Mouse (Mus musculus): ENCODE results near the gene Crocc.

DNA sequence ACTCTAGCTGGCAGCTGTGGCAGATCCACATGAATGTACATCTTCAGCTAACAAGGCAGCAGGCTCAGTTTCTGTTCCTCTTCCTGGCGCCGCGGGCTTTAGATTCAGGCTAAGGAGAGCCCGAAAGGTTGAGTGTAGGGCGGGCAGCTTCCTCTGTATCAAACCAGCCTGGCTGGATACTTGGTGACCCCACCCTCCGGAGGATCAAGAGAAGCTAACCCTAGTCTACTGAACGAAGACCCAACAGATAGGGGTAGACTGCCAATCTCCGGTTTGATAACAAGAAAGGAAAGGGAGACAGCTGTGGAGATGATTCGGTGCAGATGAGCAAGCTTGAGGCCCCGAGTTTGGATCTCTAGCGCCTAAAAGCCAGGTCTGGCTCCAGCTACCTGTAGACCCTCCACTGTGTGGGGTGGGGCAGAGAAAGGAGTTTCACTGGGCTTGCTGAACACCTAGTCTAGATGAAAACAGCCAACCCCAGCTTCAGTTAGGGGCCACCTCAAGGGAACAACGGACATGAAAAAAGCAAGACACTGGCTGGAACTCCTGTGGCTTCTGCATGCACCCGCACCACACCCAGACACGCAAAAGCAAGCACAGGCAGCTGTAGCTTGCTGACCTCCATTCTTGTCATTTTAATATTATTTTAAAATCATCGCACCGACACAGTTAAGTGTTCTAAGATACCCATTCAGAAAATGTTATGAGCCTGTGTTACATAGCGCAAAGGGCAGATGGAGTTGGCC lies 16.6 kb upstream of the Crocc start:
- TF ChIP-seq CTCF (IDR thresholded peaks at IDR 0.05; ENCODE audit: low read depth) (no peak), EP300 (optimal IDR thresholded peaks at IDR 0.05) (no peak)

All from stomach, postnatal 0 days (tissue).